Mouse (Mus musculus): Measurements from ENCODE around the gene Mapk7. TPM values are rescaled to one million over a fixed set of nuclear protein-coding genes. Genes with fewer than 3 reads are reported as not detected.

The Mapk7 gene
- total and polyA plus RNA-seq, 3 experiments = 12.4 to 32.3 (median 12.7) TPM

DNA sequence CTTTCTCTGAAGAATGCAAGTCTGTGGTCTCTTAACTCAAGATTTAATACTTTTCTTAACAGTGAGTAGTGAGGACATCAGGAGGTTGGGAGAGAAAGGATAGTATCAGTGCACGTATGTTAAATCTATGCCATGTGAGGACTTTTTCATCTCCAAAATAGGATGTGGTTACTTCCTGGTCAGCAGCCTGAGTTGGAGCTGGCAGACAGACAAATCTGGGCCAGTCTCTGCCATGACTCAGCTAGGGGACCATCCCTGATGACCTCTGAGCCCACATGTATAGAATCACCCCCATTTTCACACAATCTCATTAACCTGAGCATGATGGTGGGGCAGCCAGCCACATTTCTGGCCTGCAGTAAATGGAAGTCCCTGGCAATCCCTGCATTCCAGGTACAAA is 23.8 kb upstream of the Mapk7 start:
- no peak for ATAC-seq (ENCODE audit: extremely low read depth, insufficient number of reproducible peaks, low FRiP score, poor library complexity, severe bottlenecking)
- H3K36me3 ChIP-seq (replicated peaks) = peaks cover 41% of the 10 kb centered on the region
- TF ChIP-seq GATA1 (IDR thresholded peaks at IDR 0.05; ENCODE audit: borderline replicate concordance, low read length) (no peak), CTCF (IDR thresholded peaks at IDR 0.05; ENCODE audit: low read depth, low read length) (no peak), POLR2AphosphoS5 (IDR thresholded peaks at IDR 0.05; ENCODE audit: insufficient replicate concordance, low read depth, low read length) (no peak), TAL1 (conservative IDR thresholded peaks at IDR 0.05; ENCODE audit: low read depth, low read length) (no peak), GATA2 (IDR thresholded peaks at IDR 0.05; ENCODE audit: borderline replicate concordance, low read depth, low read length) (no peak)

DNA sequence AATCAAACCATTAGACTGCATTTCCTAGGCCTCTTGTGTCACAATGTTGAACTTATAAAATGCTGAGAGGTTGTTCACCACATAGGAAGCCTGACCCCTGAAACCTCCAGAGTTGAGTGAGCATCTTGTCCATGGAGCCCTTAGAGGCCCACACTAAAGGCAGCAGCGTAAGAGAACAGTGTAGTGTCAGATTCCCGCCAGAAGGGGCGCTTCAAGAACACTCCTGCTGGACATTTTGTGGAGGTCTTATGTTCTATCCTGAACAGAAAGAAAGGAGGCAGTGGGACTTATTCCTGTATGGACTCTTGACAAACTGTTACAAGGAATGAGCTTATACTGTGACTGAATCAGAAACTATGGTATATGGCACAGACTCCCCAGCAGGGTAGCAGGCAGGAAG is 20.7 kb upstream of the Mapk7 start:
- H3K36me3 ChIP-seq (replicated peaks) = peaks cover 47% of the 10 kb centered on the region
- ATAC-seq (ENCODE audit: extremely low read depth, insufficient number of reproducible peaks, low FRiP score, poor library complexity, severe bottlenecking) = no peak
- DNase-seq (ENCODE audit: low spot score) = no peak
- H3K4me3 ChIP-seq (ENCODE audit: low read depth, low read length) = no peak overlapping the region
- no peaks in the 10 kb centered on the region for H3K9me3 ChIP-seq (replicated peaks)
- H3K4me1 ChIP-seq (ENCODE audit: insufficient read depth, low read depth, low read length) = no peaks in the 10 kb centered on the region
- no peaks in the 10 kb centered on the region for H3K27me3 ChIP-seq (ENCODE audit: insufficient read depth, low read length)
- TF ChIP-seq GATA1 (IDR thresholded peaks at IDR 0.05; ENCODE audit: borderline replicate concordance, low read length) = no peak
- peak; percentile 34; the same call in 1 of the 2 replicates for TF ChIP-seq CTCF (IDR thresholded peaks at IDR 0.05; ENCODE audit: low read depth, low read length)

More for the DNA sequence above, 23.8 kb upstream of the Mapk7 start:
- H3K9me3 ChIP-seq (replicated peaks) = no peaks in the 10 kb centered on the region
- H3K4me3 ChIP-seq (ENCODE audit: low read depth, low read length) = no peak overlapping the region
- DNase-seq (ENCODE audit: low spot score) = no peak
- H3K4me1 ChIP-seq (ENCODE audit: insufficient read depth, low read depth, low read length) = no peaks in the 10 kb centered on the region
- H3K27me3 ChIP-seq (ENCODE audit: insufficient read depth, low read length) = no peaks in the 10 kb centered on the region

DNA sequence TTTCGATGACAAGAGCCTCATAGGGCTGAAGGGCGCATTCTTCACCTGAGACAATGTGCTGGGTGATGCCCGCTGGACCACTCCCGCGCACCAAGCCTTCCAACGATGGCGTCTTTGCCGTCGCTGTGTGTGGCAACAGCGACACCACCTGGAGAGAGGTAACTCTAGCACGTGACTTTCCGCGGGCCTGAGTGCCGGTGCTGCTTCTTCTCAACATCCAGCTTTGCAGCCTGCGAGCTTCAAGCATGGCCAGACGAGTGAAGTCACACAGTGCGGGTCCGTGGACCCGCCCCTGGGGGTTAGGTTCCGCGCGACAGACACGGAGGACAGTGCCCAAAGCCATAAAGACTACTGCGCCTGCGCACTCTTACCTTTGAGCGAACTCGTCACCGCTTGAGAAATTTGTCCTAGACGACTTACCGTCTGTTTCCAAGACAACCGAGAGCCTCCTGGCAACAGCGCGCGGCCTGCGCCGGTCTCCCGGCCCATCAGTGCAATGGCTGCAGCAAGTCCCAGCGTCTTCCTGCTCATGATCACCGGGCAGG is 10.6 kb upstream of the Mapk7 start, which contains the start of gene B9d1:
TSS of gene B9d1 (plus strand) at position 432 of the 545 bp plus-strand sequence.
- TF ChIP-seq CTCF (IDR thresholded peaks at IDR 0.05; ENCODE audit: low read depth, low read length) (peak; percentile 75), TAL1 (conservative IDR thresholded peaks at IDR 0.05; ENCODE audit: low read depth, low read length) (no peak)
- ATAC-seq (ENCODE audit: extremely low read depth, insufficient number of reproducible peaks, low FRiP score, poor library complexity, severe bottlenecking) (peak; percentile 80), DNase-seq (ENCODE audit: low spot score) (peak; percentile 75)
- Histone ChIP-seq H3K9me3 (replicated peaks) (no peaks in the 10 kb centered on the region), H3K27me3 (ENCODE audit: insufficient read depth, low read length) (0 out of 2 replicates have a peak, but pooled peaks cover 2% of the 10 kb centered on the region), H3K36me3 (replicated peaks) (peaks cover 23% of the 10 kb centered on the region), H3K4me3 (ENCODE audit: low read depth, low read length) (peak within 1 kb of the TSS; percentile 78), H3K4me1 (ENCODE audit: insufficient read depth, low read depth, low read length) (peaks cover 25% of the 10 kb centered on the region)

DNA sequence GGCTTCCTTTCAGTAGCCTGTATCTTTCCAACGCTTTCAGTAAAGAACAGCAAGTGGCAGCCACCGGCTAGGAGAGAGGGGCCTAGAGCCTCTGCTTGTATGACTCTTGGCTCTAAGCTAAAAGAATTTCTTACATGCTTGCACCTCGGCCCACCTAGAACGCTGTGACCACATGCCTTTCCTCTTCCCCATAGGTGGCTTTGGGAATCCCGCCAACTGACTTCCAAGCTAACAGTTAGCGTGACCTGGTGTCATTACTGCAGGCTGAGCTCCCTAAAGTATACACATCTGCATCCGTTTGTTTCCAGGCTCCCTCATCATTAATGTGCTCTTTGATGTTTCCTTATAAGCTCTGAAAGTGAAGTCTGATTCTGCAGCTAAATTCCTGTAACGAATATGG is 9.7 kb upstream of the Mapk7 start:
- Histone ChIP-seq H3K4me1 (ENCODE audit: insufficient read depth, low read depth, low read length) (peaks cover 33% of the 10 kb centered on the region), H3K4me3 (ENCODE audit: low read depth, low read length) (no peak overlapping the region), H3K36me3 (replicated peaks) (peaks cover 14% of the 10 kb centered on the region), H3K9me3 (replicated peaks) (no peaks in the 10 kb centered on the region), H3K27me3 (ENCODE audit: insufficient read depth, low read length) (0 out of 2 replicates have a peak, but pooled peaks cover 4% of the 10 kb centered on the region)
- no peak for TF ChIP-seq POLR2AphosphoS5 (IDR thresholded peaks at IDR 0.05; ENCODE audit: insufficient replicate concordance, low read depth, low read length)
- TF ChIP-seq GATA2 (IDR thresholded peaks at IDR 0.05; ENCODE audit: borderline replicate concordance, low read depth, low read length) = no peak
- TF ChIP-seq CTCF (IDR thresholded peaks at IDR 0.05; ENCODE audit: low read depth, low read length) = no peak
- TF ChIP-seq GATA1 (IDR thresholded peaks at IDR 0.05; ENCODE audit: borderline replicate concordance, low read length) = no peak
- TF ChIP-seq TAL1 (conservative IDR thresholded peaks at IDR 0.05; ENCODE audit: low read depth, low read length) = no peak
- DNase-seq (ENCODE audit: low spot score) (no peak), ATAC-seq (ENCODE audit: extremely low read depth, insufficient number of reproducible peaks, low FRiP score, poor library complexity, severe bottlenecking) (no peak)

DNA sequence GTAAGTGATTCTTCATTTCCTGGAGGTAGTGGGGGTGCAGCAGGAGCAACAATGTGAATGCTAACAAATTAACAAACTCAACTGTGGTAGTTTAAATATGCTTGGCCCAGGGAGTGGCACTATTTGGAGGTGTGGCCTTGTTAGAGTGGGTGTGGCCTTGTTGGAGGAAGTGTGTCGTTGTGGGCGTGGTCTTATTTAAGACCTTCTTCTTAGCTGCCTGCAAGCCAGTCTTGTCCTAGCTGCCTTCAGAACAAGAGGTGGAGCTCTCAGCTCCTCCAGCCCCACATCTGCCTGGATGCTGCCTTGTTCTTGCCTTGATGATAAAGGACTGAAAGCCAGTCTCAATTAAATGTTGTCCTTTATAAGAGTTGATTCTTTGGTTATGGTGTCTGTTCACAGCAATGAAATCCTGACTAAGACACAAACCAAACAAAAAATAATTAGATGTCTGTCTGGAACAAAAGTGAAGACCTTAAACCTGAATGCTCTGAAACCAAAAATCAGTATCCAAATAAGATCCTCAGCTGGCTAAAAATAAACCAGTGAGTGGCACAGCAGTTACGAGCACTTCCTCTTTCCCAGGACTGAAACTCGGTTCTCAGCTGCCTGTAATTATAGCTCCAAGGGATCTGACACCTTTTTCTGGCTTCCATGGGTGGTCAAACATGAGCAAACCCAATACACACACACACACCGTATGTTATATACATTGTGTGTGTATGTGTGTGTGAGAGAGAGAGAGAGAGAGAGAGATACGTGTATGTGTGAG is 4.7 kb upstream of the Mapk7 start:
- H3K9me3 ChIP-seq (replicated peaks) = no peaks in the 10 kb centered on the region
- peaks cover 25% of the 10 kb centered on the region for H3K4me1 ChIP-seq (ENCODE audit: insufficient read depth, low read depth, low read length)
- no peak for DNase-seq (ENCODE audit: low spot score)
- no peak for TF ChIP-seq POLR2AphosphoS5 (IDR thresholded peaks at IDR 0.05; ENCODE audit: insufficient replicate concordance, low read depth, low read length)
- no peak for TF ChIP-seq CTCF (IDR thresholded peaks at IDR 0.05; ENCODE audit: low read depth, low read length)
- TF ChIP-seq GATA2 (IDR thresholded peaks at IDR 0.05; ENCODE audit: borderline replicate concordance, low read depth, low read length) = no peak
- TF ChIP-seq TAL1 (conservative IDR thresholded peaks at IDR 0.05; ENCODE audit: low read depth, low read length) = no peak
- no peak for TF ChIP-seq GATA1 (IDR thresholded peaks at IDR 0.05; ENCODE audit: borderline replicate concordance, low read length)
- H3K27me3 ChIP-seq (ENCODE audit: insufficient read depth, low read length) = 0 out of 2 replicates have a peak, but pooled peaks cover 4% of the 10 kb centered on the region
- no peak overlapping the region for H3K4me3 ChIP-seq (ENCODE audit: low read depth, low read length)
- no peak for ATAC-seq (ENCODE audit: extremely low read depth, insufficient number of reproducible peaks, low FRiP score, poor library complexity, severe bottlenecking)
- no peaks in the 10 kb centered on the region for H3K36me3 ChIP-seq (replicated peaks)

DNA sequence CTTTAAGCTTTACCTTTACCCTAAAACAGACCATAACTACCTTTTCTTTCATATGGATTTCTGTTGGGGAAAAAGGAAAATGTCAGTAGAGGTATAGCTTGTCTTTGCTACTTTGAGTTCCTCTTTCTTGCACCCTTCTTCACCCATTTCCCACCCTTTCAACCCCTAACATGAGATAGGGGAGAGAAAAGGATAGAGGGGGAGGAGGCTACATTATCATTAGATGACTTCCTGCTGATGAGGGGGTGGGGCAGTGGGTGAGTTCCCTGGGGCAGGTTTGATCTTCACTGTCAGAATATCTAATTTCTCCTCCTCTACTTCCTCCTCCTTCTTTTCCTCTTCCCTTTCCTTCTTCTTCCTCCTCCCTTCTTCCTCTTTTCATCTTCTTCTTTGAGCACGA is 3.3 kb upstream of the Mapk7 start:
- DNase-seq (ENCODE audit: low spot score) = no peak

More for the DNA sequence above, 3.3 kb upstream of the Mapk7 start:
- peaks cover 38% of the 10 kb centered on the region for H3K4me1 ChIP-seq (ENCODE audit: insufficient read depth, low read depth, low read length)
- TF ChIP-seq TAL1 (conservative IDR thresholded peaks at IDR 0.05; ENCODE audit: low read depth, low read length) (no peak), CTCF (IDR thresholded peaks at IDR 0.05; ENCODE audit: low read depth, low read length) (no peak), POLR2AphosphoS5 (IDR thresholded peaks at IDR 0.05; ENCODE audit: insufficient replicate concordance, low read depth, low read length) (no peak), GATA1 (IDR thresholded peaks at IDR 0.05; ENCODE audit: borderline replicate concordance, low read length) (no peak), GATA2 (IDR thresholded peaks at IDR 0.05; ENCODE audit: borderline replicate concordance, low read depth, low read length) (no peak)
- no peak overlapping the region for H3K4me3 ChIP-seq (ENCODE audit: low read depth, low read length)
- peaks cover 7% of the 10 kb centered on the region for H3K36me3 ChIP-seq (replicated peaks)
- no peak for ATAC-seq (ENCODE audit: extremely low read depth, insufficient number of reproducible peaks, low FRiP score, poor library complexity, severe bottlenecking)
- no peaks in the 10 kb centered on the region for H3K9me3 ChIP-seq (replicated peaks)
- 0 out of 2 replicates have a peak, but pooled peaks cover 4% of the 10 kb centered on the region for H3K27me3 ChIP-seq (ENCODE audit: insufficient read depth, low read length)
